Comparison of ENCODE assay signal across 8 mouse cellular contexts in the genomic region with DNA sequence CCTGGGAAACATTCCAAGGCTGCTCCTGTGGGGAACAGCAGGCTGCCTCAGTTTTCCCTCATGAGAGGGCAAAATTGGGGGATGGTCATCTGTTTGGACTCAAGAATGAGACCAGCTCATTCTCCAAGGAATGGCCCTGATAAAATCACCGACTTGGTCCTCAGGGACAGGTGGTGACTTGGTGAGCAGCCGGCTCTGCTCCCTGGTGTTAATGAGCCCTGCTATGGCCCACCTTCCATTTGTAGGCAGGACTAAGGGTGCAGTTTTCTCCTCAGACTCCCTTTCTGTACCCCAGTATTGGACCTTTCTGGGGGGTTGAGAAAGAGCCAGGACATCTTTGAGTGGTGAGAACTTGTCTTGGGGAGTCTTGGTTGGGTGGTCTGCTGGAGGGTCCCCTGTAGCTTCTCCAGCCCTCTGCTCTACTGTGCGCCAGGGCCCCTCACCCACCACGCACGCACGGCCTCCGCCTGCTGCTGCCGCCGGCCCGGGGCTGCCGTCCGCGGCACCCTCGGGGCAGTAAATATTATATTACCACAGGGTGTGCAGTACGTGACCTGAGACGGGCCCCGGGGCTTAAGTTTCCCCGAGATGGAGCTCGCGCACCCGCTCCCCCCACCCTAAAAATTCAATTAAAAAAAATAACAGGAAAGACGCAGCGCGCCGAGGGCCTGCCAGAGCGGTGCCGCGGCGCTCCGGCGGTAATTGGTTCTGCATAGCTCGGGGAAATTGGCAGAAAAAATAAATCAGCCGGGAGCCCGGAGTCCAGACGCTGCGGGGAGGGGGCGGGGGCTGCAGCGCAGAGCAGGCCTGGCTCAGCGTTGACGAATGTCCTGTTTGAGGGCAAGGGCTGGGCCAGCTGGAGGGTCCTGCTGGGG.
A peak's percentile ranks its signal among the peaks of the same experiment; 100 is the strongest.
DNase-seq lines count a peak whose midpoint lies in the region; ATAC-seq lines count a peak whose summit lies in the region.

No protein-coding gene starts in this region.

- H3K27ac ChIP-seq in midbrain, embryonic 12.5 days (replicated peaks): peak overlapping the region; percentile 56

- H3K36me3 ChIP-seq in midbrain, embryonic 12.5 days: no peaks in the 10 kb centered on the region

- H3K9ac ChIP-seq in midbrain, embryonic 12.5 days (replicated peaks): peak overlapping the region; percentile 29; the same call in 1 of the 2 replicates

- peak; percentile 87 for ATAC-seq in midbrain, embryonic 12.5 days (ENCODE audit: low FRiP score, low read depth)
- ATAC-seq in monocyte, adult 5-6 weeks (replicated peaks; ENCODE audit: insufficient number of reproducible peaks, low FRiP score, low TSS enrichment, poor library complexity, severe bottlenecking): no peak

- H3K4me2 ChIP-seq in midbrain, embryonic 12.5 days (replicated peaks): peak overlapping the region; percentile 59

- under 1% methylated on average over 40 of the region's 40 CpGs for WGBS in midbrain, embryonic 12.5 days

- H3K9me3 ChIP-seq in midbrain, embryonic 12.5 days: no peaks in the 10 kb centered on the region

- peaks cover 57% of the 10 kb centered on the region for H3K27me3 ChIP-seq in midbrain, embryonic 12.5 days

- intact Hi-C loops in heart, postnatal 10 days (cut with DNase I): no loop called here

- peak overlapping the region; percentile 36 for H3K4me3 ChIP-seq in midbrain, embryonic 12.5 days

- H3K4me1 ChIP-seq in midbrain, embryonic 12.5 days: peaks cover 17% of the 10 kb centered on the region

- peak; percentile 35 for DNase-seq in layer of hippocampus, adult 11-12 months (ENCODE audit: low spot score)
- no peak for DNase-seq in layer of hippocampus, adult 9-10 months (ENCODE audit: low spot score)
- DNase-seq in embryo, embryonic 9.5 days (ENCODE audit: extremely low spot score): peak; percentile 78
- DNase-seq in heart, postnatal 10 days: peak; percentile 43 to 45
- DNase-seq in layer of hippocampus, postnatal 14 days (ENCODE audit: low spot score in 2 of 2): peak; percentile 61 to 73
- no peak for DNase-seq in spleen, postnatal 14 days (ENCODE audit: low spot score in 2 of 2)

Comparison
In these comparisons a context has a peak if more than half of its experiments do, and no peak if none do; other contexts are left out.
1. DNase-seq: peak in layer of hippocampus, adult 11-12 months (single experiment), embryo, embryonic 9.5 days (single experiment), heart, postnatal 10 days (2 of 2) and layer of hippocampus, postnatal 14 days (2 of 2); none in layer of hippocampus, adult 9-10 months (single experiment) and spleen, postnatal 14 days (0 of 2).